Mouse (Mus musculus) kidney, adult 2 months (tissue): ENCODE measurements around the gene Hacd1. TPM values are rescaled to one million over a fixed set of nuclear protein-coding genes. Genes with fewer than 3 reads are reported as not detected.

Experiments
- DNase-seq: peaks from one replicate; pipeline ENCODE4 v3.0.0; 2021
- H3K27ac ChIP-seq: fragments of 200-500 bp; 2 replicates; pipeline ENCODE4 v1.5.1; 2012; ENCODE audit warnings: low read depth, low read length, control low read depth, inconsistent platforms; ENCODE audit not compliant: insufficient read depth
- H3K27me3 ChIP-seq: fragments of 200-500 bp; replicated peaks from 2 replicates; pipeline ENCODE4 v1.6.1; 2012; ENCODE audit warnings: mild to moderate bottlenecking, moderate library complexity, low read length, inconsistent platforms; ENCODE audit not compliant: control insufficient read depth, insufficient read depth
- H3K36me3 ChIP-seq: fragments of 200-500 bp; 2 replicates; pipeline ENCODE4 v1.6.1; 2012; ENCODE audit warnings: mild to moderate bottlenecking, moderate library complexity, low read length, inconsistent platforms; ENCODE audit not compliant: control insufficient read depth, insufficient read depth
- H3K4me1 ChIP-seq: fragments of 200-500 bp; 2 replicates; pipeline ENCODE4 v1.6.1; 2011; ENCODE audit warnings: low read length; ENCODE audit not compliant: control insufficient read depth, insufficient read depth
- H3K4me3 ChIP-seq: fragments of 200-500 bp; 2 replicates; pipeline ENCODE4 v1.5.1; 2011; ENCODE audit warnings: mild to moderate bottlenecking, low read depth, low read length, control low read depth; ENCODE audit not compliant: insufficient read depth
- CTCF ChIP-seq: fragments of 200-500 bp; conservative IDR thresholded peaks from 2 replicates; pipeline ENCODE4 v1.5.1; 2011; ENCODE audit warnings: low read depth, mild to moderate bottlenecking, control low read depth, low read length, moderate library complexity, mixed read lengths; ENCODE audit not compliant: insufficient read depth, insufficient read length
- POLR2A ChIP-seq: fragments of 200-500 bp; IDR thresholded peaks from one replicate; pipeline ENCODE4 v1.6.1; 2011; ENCODE audit warnings: low read depth, low read length, control low read depth
- WGBS: fragments of 180-500 bp; shearing (Covaris S2); methylation state at CpG from one replicate; pipeline ENCODE4 v1.1.7; 2018; 5-methylcytosine and 5-hydroxymethylcytosine counted together
- polyA plus RNA-seq: library from polyadenylated mRNA; depleted of rRNA; stranded (reverse); fragments of >200 nt; gene quantifications from 2 replicates; pipeline ENCODE4 v1.2.3, GENCODE M21; 2012; rRNA removed

Gene Hacd1
- polyA plus RNA-seq, 1 experiment = 20.4 TPM

- H3K27ac ChIP-seq = no peak overlapping the region
- no peak for TF ChIP-seq CTCF
- no peak for TF ChIP-seq POLR2A
- 88% methylated on average over 2 of the region's 2 CpGs for WGBS
- H3K27me3 ChIP-seq = no peaks in the 10 kb centered on the region
- H3K4me3 ChIP-seq = no peak overlapping the region
- H3K36me3 ChIP-seq = no peaks in the 10 kb centered on the region
- H3K4me1 ChIP-seq = no peaks in the 10 kb centered on the region
- no peak for DNase-seq
Observed at GRCm38 (mm10) chr2:13800639-13801038, 255.3 kb downstream of the Hacd1 start.

Other genes starting within 250 kb of the Hacd1 start
- 14.0 and 14.2 TPM in 2 replicates for gene Stam, start 18.0 kb upstream of the Hacd1 start, polyA plus RNA-seq
- 0.03 and 0.05 TPM in 2 replicates for gene Tmem236, start 118.4 kb upstream of the Hacd1 start, polyA plus RNA-seq
- gene Mrc1, start 173.3 kb upstream of the Hacd1 start, polyA plus RNA-seq = 0.71 and 1.6 TPM in 2 replicates